Mouse (Mus musculus) cerebellum, postnatal 25 days (tissue): ENCODE data around the gene Phlda1.
A peak's percentile ranks its signal among the peaks of the same experiment; 100 is the strongest.

Source experiments
- DNase-seq, 2 experiments: peaks; one replicate each; pipeline ENCODE4 v3.0.0; 2021; ENCODE audit warnings: mixed read lengths in 2 of 2

Phlda1 gene

DNA sequence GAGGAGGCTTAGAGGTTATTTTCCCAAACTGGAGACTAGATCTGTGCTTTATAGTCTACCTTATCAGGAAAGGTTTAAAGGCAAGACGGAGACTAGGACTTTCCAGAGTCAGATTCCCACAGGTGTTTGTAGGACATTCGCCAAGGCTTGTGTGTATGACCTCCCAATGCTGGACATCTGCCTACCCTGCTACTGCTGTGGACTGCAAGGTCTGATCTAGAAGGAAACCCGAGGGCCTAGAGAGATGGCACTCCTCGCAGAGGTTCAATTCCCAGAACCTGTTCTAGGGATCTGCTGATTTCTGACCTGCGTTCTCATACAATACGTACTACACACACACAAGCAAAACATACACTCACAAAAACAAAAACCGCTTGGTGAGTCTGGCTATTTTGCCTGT is 680 bp upstream of the Phlda1 start:
- peak in 1 of 2 experiments; percentile 40 for DNase-seq

DNA sequence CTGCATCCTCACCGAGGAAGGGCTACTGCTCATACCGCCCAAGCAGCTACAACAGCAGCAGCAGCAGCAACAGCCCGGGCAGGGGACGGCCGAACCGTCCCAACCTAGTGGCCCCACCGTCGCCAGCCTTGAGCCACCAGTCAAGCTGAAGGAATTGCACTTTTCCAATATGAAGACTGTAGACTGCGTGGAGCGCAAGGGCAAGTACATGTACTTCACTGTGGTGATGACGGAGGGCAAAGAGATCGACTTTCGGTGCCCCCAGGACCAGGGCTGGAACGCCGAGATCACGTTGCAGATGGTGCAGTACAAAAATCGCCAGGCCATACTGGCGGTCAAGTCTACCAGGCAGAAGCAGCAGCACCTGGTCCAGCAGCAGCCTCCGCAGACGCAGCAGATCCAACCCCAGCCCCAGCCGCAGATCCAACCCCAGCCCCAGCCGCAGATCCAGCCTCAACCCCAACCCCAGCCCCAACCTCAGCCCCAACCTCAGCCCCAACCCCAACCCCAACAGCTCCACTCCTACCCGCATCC is 907 bp downstream of the Phlda1 start:
- DNase-seq: peak in 1 of 2 experiments; percentile 67

DNA sequence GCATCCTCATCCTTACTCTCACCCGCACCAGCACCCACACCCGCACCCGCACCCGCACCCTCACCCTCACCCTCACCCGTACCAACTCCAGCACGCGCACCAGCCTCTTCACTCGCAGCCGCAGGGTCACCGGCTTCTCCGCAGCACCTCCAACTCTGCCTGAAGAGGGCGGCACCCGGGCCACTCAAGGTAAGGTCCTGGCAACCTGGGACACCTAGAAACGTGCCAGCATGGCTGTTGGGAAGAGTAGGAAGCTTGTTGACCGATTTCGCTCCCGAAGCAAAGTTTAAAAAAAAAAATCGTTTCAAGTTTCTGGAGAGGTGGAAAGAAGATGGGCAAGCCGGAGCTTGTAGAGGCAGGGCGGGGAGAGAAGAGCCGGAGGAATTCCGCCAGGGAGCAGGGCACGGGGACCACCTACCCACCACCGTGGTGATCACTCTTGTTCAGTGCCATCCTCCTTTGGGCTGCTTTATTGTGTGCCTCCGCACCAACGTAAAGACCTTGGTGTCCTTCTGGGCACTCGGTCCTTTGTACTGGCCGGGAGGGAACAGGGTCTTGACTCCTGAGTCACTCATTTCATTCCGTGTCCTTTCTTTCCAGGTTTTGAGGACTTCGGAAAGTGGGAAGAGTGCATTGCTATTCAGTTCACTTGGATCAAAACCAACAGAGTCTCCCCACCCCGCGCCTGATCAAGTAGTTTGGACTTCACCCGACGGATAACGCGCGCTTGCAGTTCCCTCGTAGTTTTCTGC is 1.6 kb downstream of the Phlda1 start:
- peak; percentile 84 to 89 for DNase-seq

DNA sequence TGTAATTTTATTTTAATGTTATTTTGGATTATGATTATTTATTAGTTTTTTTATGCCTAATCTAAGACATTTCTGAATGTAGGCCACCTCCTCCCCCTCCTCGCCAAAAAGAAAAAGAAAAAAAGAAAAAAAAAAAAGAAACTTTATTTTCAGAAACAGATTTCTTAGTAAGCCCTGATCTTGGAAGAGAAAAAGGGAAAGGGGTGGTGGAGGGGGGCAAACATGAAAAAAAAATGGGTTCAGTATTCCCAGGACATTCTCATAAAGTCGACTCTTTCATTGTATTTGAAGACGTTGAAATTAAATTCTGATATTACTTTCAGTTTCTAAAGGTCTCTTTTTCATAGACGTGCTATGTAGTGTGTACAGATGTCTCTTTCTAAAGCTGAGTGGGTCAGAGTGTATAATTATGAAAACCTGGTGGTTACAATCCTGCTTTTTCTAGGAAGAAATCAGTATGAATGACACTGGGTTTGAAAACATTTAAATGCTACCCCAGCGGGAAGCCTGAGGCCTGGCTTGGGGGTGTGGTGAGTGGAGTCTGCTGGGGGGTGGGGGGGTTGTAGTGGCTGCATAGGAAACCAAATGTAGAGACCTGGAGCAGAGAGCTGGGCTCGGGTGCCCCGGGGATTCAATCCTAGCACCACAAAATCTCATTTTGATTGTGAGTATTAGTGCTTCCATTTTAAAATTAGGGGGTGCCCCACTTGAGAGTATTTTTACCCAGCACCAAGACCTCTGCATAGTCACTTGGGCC is 2.4 kb downstream of the Phlda1 start:
- no peak for DNase-seq

DNA sequence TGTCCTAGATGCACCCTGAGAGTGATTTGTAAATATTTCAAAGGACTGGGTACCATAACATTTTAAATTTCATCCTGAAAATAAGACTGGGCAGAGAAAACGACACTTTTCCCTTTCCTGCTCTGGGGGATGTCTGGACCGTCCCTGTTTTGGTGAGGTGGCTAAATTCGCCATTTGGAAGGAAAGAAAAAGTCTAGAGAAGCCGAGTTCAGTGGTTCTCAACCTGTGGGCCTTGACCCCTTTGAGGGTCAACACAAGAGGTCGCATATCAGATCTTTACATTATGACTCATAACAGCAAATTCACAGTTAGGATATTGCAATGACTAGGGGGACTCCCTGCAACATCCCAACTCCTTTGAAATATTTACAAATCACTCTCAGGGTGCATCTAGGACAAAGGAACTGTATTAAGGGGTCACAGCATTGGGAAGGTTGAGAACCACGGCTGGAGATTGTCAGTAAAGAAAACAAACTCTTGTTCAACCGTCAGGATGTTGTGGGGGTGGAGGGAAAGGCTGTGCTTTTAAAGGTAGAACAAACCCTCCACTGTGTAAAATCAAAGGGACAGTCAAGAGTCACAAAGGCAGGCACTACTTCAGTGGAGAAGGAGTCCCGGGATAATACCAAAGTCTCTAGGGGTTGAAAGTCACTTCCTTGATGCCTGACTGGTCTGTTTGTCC is 3.2 kb downstream of the Phlda1 start:
- no peak for DNase-seq

DNA sequence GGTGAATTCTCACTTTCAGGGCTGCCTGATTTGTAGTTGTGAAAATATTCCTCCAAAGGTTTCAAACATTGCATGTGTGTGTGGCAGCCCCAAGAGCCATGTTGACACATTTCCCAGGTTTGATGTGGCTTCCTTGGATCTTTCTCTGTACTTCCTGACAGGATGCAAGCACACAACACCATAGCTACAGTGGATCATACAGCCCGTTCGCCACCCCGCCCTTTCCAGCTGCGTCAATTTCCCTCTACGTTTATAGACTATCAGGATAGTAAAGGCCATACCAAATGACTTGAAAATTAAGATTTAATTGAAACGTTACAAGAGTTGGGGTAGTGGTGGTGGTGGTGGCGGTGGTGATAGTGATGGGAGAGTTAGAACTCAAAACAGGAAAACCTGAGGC is 3.9 kb downstream of the Phlda1 start:
- no peak for DNase-seq

DNA sequence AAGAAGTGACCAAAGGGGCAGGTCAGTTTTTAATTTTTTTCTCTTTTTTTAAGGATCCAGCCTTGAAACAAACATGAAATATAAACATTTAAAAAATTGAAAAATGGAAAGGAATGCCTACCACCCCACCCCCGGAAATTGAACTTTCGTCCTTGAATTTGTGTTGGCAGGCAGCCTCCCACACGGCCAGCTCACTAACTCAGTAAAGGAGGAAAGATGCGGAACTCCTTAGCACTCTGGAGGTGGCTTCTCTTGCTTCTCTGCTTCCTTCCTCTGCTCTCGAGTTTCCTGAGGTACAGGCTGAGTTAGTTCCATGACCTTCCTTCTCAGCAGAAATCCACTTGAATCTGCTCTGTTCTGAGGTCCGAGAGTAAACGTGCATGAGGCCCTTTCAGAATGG is 4.7 kb downstream of the Phlda1 start:
- DNase-seq: no peak

DNA sequence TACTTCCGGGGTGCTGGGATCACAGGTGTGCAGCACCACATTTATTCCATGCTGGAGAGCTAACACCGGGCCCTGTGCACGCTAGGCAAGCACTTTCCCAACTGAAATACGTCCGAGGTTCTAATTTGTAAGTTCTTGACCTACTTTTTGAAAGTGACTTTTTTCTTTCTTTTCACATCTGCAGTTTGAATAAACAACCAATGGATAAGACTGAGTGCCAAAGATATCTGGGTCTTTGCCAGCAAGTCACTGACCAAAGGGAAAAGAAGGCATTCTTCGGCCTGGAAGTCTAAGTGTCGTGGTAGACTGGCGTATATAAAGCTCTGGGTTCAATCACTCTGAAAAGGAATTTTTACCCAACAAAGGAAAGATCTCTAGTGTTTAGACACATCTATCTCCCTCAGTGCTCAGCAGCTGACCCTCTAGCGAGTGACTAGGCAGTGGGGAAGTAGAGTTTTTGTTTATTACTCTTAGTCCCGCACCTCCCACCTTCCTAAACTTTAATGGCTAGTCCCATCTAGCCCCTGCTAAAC is 6.0 kb downstream of the Phlda1 start:
- DNase-seq: no peak

DNA sequence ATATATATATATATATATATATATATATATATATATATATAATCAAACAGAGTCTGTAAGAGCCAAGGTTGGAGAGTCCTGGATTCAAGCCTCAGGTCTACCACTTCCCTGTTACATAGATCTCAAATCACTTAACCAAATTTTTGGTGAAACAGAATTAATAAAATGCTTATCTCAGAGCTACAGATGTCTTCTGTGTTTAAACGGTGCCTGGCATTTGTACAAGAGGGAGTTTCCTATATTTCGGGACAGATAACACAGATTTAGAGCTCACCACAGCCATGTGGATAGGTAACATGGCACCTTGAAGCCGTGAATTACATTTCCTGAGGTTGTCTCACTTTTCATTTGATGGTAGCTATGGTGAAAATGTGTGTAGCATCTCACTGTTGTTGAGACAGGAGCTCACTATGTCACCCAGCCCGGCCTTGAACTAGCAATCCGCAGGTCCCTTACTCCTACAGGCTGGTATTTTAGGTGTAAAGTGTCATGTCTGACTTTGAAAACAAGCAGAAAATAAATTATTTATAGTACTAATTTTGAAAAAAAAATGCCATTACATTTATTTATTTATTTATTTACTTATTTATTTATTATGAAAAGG is 8.3 kb downstream of the Phlda1 start:
- DNase-seq: no peak

DNA sequence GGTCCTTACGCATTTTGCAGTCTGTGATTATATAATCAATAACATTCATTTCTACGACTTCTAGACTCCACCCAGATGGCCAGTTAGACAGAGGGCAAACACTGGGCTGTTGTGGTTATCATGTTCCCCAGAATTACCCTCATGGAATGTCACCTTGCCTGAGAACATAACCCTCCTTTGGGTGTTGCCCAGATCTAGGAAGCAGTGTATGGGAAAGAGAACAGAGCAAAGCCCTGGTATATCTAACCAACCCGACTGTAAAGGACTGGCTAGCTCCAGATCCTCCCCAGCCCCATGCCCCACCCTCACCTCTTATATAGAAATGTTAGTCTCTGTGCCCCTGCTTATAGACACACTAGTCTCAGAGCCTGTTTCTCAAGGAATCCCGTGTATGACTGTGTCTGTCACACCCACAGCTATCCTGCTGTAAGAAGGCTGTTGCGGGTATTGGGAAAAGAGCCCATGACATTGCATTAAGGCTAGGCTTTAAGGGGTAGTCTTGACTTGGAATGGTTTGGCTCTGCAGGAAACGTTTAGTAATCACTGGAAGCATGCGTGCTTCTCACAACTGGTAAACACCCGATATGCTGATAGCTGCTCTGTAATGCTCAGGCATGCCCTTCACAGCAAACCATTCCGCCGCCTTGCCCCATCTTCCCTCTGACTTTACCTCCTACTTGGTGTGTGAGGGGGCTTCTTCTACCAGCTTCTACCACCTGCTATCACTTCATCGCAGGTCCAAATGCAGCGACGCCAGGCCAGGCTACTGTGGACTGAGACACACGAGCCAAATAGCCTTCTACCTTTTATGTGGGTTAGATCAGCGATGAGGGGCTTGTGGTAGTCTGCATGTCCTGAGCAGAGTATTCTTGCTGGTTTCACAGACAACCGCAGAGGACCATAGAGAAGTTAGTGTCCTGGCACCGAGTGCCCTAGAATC is 9.3 kb downstream of the Phlda1 start:
- DNase-seq: no peak

DNA sequence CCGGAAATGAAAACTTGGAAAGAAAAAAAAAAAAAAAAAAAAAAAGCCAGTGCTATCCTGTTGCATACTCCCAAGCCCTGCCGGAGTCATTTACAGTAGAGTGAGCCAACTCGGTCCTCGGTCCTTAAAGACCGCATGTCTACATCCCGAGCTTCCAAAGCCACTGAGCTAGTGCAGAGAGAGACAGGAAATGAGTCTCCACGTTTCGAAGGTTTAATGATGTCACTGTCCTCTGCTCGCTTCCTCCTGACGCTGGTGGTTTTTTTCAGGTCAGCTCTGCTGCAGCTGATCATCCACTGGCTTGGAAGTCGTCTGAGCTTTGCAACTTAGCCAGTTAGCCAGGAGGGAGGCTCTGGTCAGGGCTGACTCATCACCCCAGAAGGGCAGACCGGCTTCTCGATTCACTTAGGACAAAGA is 10.1 kb downstream of the Phlda1 start:
- DNase-seq: no peak

DNA sequence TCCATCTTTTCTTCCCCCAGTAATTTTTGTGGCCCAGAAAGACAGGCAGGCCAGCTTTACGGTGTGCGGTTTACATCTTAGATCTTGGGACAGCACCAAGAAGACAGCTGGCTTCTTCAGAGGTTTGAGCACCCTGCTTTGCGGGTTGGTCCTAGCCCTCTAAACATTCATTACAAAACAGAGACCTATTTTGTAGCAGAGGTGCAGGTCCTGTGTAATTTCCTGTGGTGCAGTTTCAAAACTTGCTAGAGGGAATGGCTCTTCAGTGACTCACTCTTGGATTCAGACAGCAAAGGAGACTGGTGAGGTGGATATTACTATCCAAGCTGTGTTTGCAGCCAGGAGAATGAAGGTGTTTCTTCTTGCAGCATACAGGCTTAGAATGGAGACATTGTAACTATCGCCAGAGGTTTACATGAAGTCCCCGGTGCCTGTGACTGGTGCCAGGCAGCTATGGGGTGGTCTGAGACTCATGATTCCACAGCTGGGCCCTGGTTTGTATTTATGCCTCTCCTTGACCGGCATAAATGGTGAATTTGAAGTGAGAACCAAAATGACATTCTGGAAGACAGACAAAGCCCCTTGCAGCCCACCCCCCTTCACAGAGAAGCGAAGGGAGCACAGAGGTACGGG is 10.8 kb downstream of the Phlda1 start:
- no peak for DNase-seq

DNA sequence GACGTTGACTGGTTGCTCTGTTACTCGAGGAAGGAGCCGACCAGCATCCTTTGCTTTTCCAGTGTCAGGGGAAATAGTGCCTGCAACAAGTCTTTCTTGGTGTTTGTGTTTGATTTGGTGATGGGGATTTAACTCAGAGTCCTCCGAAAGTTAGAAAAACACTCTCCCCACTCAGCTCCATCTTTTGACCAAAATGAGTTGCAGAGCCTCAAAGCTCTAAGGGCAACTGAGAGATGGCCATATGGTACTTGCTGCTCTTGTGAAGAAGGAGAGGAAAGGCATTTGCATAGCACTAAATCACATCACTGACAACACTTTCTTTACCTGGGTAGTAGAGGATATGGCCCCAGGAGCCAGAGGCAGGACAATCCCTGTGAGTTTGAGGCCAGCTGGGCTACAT is 12.3 kb downstream of the Phlda1 start:
- no peak for DNase-seq

DNA sequence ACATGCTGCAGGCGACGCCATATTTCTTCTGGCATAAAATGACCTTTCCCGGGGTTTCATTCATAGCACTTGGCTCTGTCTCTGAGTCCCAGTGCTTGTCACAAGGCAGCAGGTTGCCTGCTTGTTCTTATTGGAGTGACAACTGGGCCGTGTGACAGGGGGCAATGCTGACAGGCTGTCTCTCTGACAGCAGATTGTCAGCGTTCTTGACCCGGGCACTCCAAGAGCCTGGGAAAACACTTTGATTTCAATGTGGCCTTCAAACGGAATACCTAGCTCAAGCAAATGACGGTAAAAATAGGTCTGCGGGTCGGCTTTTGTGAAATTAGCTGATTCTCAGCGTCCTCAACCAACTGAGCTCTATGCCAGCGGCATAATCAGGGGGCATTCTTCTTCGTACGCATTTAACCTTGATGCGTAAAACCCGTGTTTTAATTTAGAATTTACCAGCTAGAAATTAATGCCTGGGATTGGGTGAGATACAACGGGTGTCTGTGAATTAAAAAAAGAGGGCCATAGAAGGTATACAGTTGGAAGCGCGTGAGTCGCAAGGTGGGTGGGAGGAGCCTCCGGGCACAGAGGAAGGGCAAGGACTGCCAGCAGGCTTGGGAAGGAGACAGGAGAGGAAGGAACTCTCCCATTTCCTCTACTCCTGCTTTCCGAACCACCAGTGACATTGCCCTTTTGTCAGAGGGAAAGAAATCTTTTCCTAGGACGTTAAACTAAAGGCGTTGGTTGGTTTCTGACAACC is 13.7 kb downstream of the Phlda1 start:
- peak; percentile 70 to 82 for DNase-seq

DNA sequence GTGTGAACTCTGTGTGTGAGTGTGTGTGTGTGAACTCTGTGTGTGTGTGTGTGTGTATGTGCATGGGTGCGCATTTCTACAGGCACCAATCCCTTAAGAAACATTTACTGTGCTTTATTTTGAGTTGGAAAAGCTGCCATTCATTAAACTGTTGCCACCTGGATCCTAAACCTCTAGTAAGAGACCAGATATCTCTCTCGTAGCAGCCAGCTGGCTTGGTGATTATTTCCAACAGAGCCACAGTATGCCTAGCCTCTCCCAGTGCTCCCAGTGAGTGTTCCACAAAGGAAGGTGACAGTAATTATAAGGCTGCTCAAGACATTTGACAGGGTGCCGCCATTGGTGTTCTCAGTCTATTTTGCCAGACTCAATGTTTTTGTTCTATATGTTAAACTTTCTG is 14.5 kb downstream of the Phlda1 start:
- peak; percentile 58 to 59 for DNase-seq

DNA sequence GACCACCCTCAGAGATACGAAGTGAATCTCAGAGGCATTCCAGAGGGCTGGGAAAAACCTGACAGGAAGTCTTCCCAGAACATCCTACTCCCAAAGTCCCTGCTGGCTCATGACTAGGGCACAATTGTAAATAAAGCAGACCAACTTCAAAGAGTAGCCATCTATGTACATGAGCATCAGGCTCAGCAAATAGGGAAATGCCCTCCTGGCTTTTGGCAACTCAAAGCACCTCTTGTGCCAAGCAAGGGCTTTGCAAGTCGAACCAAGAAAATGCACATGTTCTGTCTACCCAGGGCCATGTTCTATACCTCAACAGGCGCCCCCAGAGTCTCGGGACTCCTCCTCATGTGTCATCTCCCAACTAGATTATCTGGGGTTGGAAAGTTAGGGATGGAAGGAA is 15.6 kb downstream of the Phlda1 start:
- peak in 1 of 2 experiments; percentile 5 for DNase-seq

DNA sequence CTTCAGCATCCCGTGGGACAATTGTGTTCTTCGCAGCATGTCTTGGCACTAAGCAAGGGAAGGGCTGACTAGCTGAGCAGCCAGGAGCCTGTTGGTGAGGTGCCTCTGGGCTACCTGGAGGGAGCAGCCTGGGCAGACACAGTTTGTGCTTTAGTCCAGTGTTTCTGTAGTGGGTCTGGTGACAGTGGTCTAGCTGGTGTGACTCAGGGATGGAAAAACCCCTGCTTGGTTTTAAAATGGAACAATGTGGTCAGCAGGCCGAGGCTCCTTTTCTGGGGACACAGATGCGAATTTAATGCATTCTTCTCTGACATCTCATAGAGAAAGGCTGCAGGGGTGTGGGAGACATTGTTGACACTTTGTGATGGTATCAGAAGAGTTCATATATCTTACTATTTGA is 16.1 kb downstream of the Phlda1 start:
- no peak for DNase-seq

DNA sequence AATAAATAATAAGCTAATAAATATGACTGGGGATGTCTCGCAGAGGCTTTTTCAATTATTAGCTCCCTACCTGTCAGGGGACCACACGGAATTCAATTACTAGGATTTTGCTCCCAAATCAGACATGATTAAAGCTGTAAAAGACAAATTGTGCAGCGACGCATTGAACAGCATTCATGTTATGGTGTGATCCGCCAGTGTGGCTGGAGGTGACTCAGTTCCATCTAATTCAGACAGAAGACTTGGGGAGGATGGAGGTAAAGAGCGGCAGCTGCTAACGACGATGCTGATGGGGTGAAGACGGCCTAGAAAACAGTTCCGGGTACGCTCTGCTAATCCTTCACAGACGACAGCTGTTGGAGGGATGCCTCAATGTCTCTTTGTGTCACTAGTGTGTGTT is 17.8 kb downstream of the Phlda1 start:
- DNase-seq: no peak

DNA sequence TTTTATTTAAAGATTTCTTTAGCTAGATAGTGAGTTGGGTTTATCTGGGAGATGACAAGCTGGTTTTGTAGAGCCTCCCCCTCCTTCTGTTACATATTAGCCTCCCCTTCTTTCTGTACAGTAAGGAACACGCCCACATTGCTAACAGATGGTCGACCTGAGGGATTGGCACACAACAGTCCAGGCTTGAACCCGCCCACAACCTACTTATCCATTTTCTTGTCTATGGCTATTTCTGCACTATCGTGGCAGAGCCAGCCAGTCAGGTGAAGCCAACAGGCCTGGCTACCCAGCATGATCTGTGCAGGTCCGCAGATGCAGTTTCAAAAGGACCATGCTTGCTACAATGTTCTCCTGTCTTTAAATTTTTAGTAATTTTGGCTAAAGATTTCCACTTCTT is 21.0 kb downstream of the Phlda1 start:
- DNase-seq: peak; percentile 83 to 87

DNA sequence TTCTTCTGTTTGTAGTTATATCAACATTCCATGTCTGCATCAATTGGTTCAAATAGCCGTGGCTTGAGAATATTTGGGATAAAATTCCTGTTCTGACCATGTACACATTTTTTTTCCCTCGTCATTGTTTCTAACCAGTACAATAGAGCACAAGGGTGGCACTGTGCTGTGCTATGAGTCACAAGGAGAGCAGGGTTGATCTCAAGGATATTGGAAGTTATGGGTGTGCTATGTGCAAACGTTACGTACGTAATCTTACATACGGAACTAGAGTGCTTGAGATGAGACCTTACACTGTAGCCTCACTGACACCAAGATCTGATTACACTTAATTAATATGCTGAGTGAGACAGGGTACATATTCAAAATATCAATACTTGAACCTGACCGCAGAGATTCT is 21.5 kb downstream of the Phlda1 start:
- DNase-seq: no peak
